Mouse (Mus musculus) intestine, embryonic 14.5 days (tissue): ENCODE measurements around the gene Sfn. TPM values are rescaled to one million over a fixed set of nuclear protein-coding genes. Genes with fewer than 3 reads are reported as not detected.

Experiments used
- ATAC-seq: fragments of 200-750 bp; cut with Nextera tagmentation; replicated peaks from 2 replicates; pipeline ENCODE4 v1.8.0; 2017; ENCODE audit warnings: low read depth, moderate number of reproducible peaks, moderate TSS enrichment, moderate library complexity; ENCODE audit not compliant: low FRiP score, low TSS enrichment
- DNase-seq: peaks from one replicate; pipeline ENCODE4 v3.0.0-alpha.2; 2018; ENCODE audit warnings: low spot score
- H3K27ac ChIP-seq: fragments of 300-500 bp; sonication (generic); 2 replicates; pipeline ENCODE4 v1.5.1; 2014; ENCODE audit warnings: low read depth, mild to moderate bottlenecking, control low read depth
- H3K27me3 ChIP-seq: fragments of 300-500 bp; sonication (generic); replicated peaks from 2 replicates; pipeline ENCODE4 v1.6.1; 2014; ENCODE audit warnings: low read length, control low read depth; ENCODE audit not compliant: control insufficient read depth, insufficient read depth
- H3K36me3 ChIP-seq: fragments of 300-500 bp; sonication (generic); 2 replicates; pipeline ENCODE4 v1.6.1; 2014; ENCODE audit warnings: low read length, control low read depth; ENCODE audit not compliant: control insufficient read depth, insufficient read depth
- H3K4me1 ChIP-seq: fragments of 300-500 bp; sonication (generic); replicated peaks from 2 replicates; pipeline ENCODE4 v1.6.1; 2014; ENCODE audit warnings: low read length, control low read depth, mixed read lengths; ENCODE audit not compliant: control insufficient read depth, insufficient read depth
- H3K4me2 ChIP-seq: fragments of 300-500 bp; sonication (generic); 2 replicates; pipeline ENCODE4 v1.6.1; 2014; ENCODE audit warnings: low read length
- H3K4me3 ChIP-seq: fragments of 300-500 bp; sonication (generic); 2 replicates; pipeline ENCODE4 v1.5.1; 2014; ENCODE audit warnings: low read depth, low read length, control low read depth, mixed read lengths
- H3K9ac ChIP-seq: fragments of 300-500 bp; sonication (generic); 2 replicates; pipeline ENCODE4 v1.6.1; 2014; ENCODE audit warnings: mild to moderate bottlenecking, low read length
- H3K9me3 ChIP-seq: fragments of 300-500 bp; sonication (generic); 2 replicates; pipeline ENCODE4 v1.6.1; 2016; ENCODE audit warnings: low read length, control low read depth; ENCODE audit not compliant: control insufficient read depth
- WGBS: fragments of 180-500 bp; shearing (Covaris S2); extraction: QIAGEN DNeasy Blood & Tissue Kit; methylation state at CpG from one replicate; pipeline ENCODE4 v1.1.7; 2014; 5-methylcytosine and 5-hydroxymethylcytosine counted together
- polyA plus RNA-seq: library from polyadenylated mRNA; unstranded; fragments of >200 nt; fragmentation: Nextera tagmentation; extraction: Ambion mirVana; gene quantifications from 2 replicates; pipeline ENCODE4 v1.2.1, GENCODE M21; 2014

The Sfn gene
- polyA plus RNA-seq, 1 experiment from 2014 or later: 42.7 TPM

- ATAC-seq: no peak
- H3K9me3 ChIP-seq: no peaks in the 10 kb centered on the region
- 65% methylated on average over 5 of the region's 5 CpGs for WGBS
- no peak for DNase-seq
- H3K4me2 ChIP-seq: no peak overlapping the region
- no peak overlapping the region for H3K4me3 ChIP-seq
- no peaks in the 10 kb centered on the region for H3K27me3 ChIP-seq
- no peak overlapping the region for H3K9ac ChIP-seq
- no peaks in the 10 kb centered on the region for H3K4me1 ChIP-seq
- peaks cover 30% of the 10 kb centered on the region for H3K36me3 ChIP-seq
- no peak overlapping the region for H3K27ac ChIP-seq
These were observed 24.3 kb upstream of the Sfn start for GRCm38 (mm10) chr4:133626221-133626620.

GRCm38 (mm10) chr4:133625621-133626071 is 23.7 kb upstream of the Sfn start:
- WGBS: 72% methylated on average over 11 of the region's 11 CpGs
- H3K9me3 ChIP-seq: no peaks in the 10 kb centered on the region
- H3K36me3 ChIP-seq: peaks cover 34% of the 10 kb centered on the region
- ATAC-seq (no peak), DNase-seq (no peak)
- no peak overlapping the region for H3K4me2 ChIP-seq
- H3K4me3 ChIP-seq: no peak overlapping the region
- no peak overlapping the region for H3K27ac ChIP-seq
- H3K4me1 ChIP-seq: no peaks in the 10 kb centered on the region
- no peak overlapping the region for H3K9ac ChIP-seq
- H3K27me3 ChIP-seq: no peaks in the 10 kb centered on the region

GRCm38 (mm10) chr4:133624830-133625229 is 22.9 kb upstream of the Sfn start:
- no peak overlapping the region for H3K27ac ChIP-seq
- H3K4me1 ChIP-seq: no peaks in the 10 kb centered on the region
- no peak overlapping the region for H3K9ac ChIP-seq
- H3K36me3 ChIP-seq: peaks cover 37% of the 10 kb centered on the region
- no peaks in the 10 kb centered on the region for H3K27me3 ChIP-seq
- H3K9me3 ChIP-seq: no peaks in the 10 kb centered on the region
- no peak for ATAC-seq
- DNase-seq: no peak
- 83% methylated on average over 7 of the region's 7 CpGs for WGBS
- H3K4me3 ChIP-seq: no peak overlapping the region
- H3K4me2 ChIP-seq: no peak overlapping the region

GRCm38 (mm10) chr4:133622161-133622695 is 20.3 kb upstream of the Sfn start:
- 83% methylated on average over 11 of the region's 11 CpGs for WGBS

GRCm38 (mm10) chr4:133620668-133621067 is 18.7 kb upstream of the Sfn start:
- ATAC-seq: no peak

More at GRCm38 (mm10) chr4:133622161-133622695, 20.3 kb upstream of the Sfn start:
- H3K4me2 ChIP-seq: no peak overlapping the region
- DNase-seq (no peak), ATAC-seq (no peak)
- peaks cover 37% of the 10 kb centered on the region for H3K36me3 ChIP-seq
- no peak overlapping the region for H3K9ac ChIP-seq
- no peaks in the 10 kb centered on the region for H3K9me3 ChIP-seq
- H3K4me3 ChIP-seq: no peak overlapping the region
- no peaks in the 10 kb centered on the region for H3K27me3 ChIP-seq
- H3K4me1 ChIP-seq: no peaks in the 10 kb centered on the region
- no peak overlapping the region for H3K27ac ChIP-seq

GRCm38 (mm10) chr4:133619473-133620136 is 17.6 kb upstream of the Sfn start:
- Histone ChIP-seq H3K9me3 (no peaks in the 10 kb centered on the region), H3K4me2 (no peak overlapping the region), H3K36me3 (peaks cover 18% of the 10 kb centered on the region), H3K9ac (no peak overlapping the region), H3K27ac (no peak overlapping the region), H3K4me1 (no peaks in the 10 kb centered on the region), H3K4me3 (no peak overlapping the region), H3K27me3 (no peaks in the 10 kb centered on the region)
- ATAC-seq: no peak
- DNase-seq: no peak
- WGBS: 61% methylated on average over 4 of the region's 4 CpGs

More at GRCm38 (mm10) chr4:133620668-133621067, 18.7 kb upstream of the Sfn start:
- H3K36me3 ChIP-seq: peaks cover 28% of the 10 kb centered on the region
- no peak overlapping the region for H3K4me2 ChIP-seq
- H3K27me3 ChIP-seq: no peaks in the 10 kb centered on the region
- no peak overlapping the region for H3K4me3 ChIP-seq
- H3K9me3 ChIP-seq: no peaks in the 10 kb centered on the region
- WGBS: 86% methylated on average over 8 of the region's 8 CpGs
- H3K9ac ChIP-seq: no peak overlapping the region
- H3K27ac ChIP-seq: no peak overlapping the region
- DNase-seq: no peak
- H3K4me1 ChIP-seq: no peaks in the 10 kb centered on the region

GRCm38 (mm10) chr4:133617936-133618335 is 16.0 kb upstream of the Sfn start:
- Histone ChIP-seq H3K4me2 (no peak overlapping the region), H3K36me3 (peaks cover 15% of the 10 kb centered on the region; the same call in 1 of the 2 replicates), H3K4me3 (no peak overlapping the region), H3K27ac (no peak overlapping the region), H3K9me3 (no peaks in the 10 kb centered on the region), H3K9ac (no peak overlapping the region), H3K27me3 (no peaks in the 10 kb centered on the region), H3K4me1 (no peaks in the 10 kb centered on the region)
- 0 out of 2 replicates have a peak, but pooled peaks have one; percentile 9 for ATAC-seq
- 93% methylated on average over 11 of the region's 11 CpGs for WGBS
- DNase-seq: no peak

- H3K36me3 ChIP-seq: peaks cover 21% of the 10 kb centered on the region; the same call in 1 of the 2 replicates
These were observed 13.4 kb upstream of the Sfn start for GRCm38 (mm10) chr4:133615416-133615815.

More at GRCm38 (mm10) chr4:133615416-133615815, 13.4 kb upstream of the Sfn start:
- H3K4me2 ChIP-seq: no peak overlapping the region
- no peaks in the 10 kb centered on the region for H3K4me1 ChIP-seq
- H3K27me3 ChIP-seq: no peaks in the 10 kb centered on the region
- no peak overlapping the region for H3K4me3 ChIP-seq
- no peak overlapping the region for H3K9ac ChIP-seq
- no peak for ATAC-seq
- WGBS: 78% methylated on average over 10 of the region's 10 CpGs
- H3K27ac ChIP-seq: no peak overlapping the region
- peaks cover 8% of the 10 kb centered on the region for H3K9me3 ChIP-seq
- DNase-seq: no peak
